Mouse (Mus musculus) embryo, embryonic 10.5 days (tissue): ENCODE measurements around the gene Crtc2.

ENCODE experiments used
- DNase-seq: peaks from one replicate; pipeline ENCODE4 v3.0.0-alpha.2; 2015; ENCODE audit warnings: low spot score

Crtc2 gene

GRCm38 (mm10) chr3:90309589-90309988, 55.6 kb downstream of the Crtc2 start:
- no peak for DNase-seq

- DNase-seq = peak; percentile 22
Observed at GRCm38 (mm10) chr3:90313367-90313766, 59.4 kb downstream of the Crtc2 start.
